Mouse (Mus musculus) hindbrain, embryonic 15.5 days (tissue): Measurements from ENCODE around the gene Ccl2. TPM values are rescaled to one million over a fixed set of nuclear protein-coding genes. Genes with fewer than 3 reads are reported as not detected.
A peak's percentile ranks its signal among the peaks of the same experiment; 100 is the strongest.

Experiments
- ATAC-seq: fragments of 200-750 bp; cut with Nextera tagmentation; 2 replicates; pipeline ENCODE4 v1.8.0; 2017; ENCODE audit warnings: low read depth, moderate number of reproducible peaks, moderate TSS enrichment; ENCODE audit not compliant: low FRiP score
- H3K27ac ChIP-seq: fragments of 300-500 bp; sonication (generic); replicated peaks from 2 replicates; pipeline ENCODE4 v1.5.1; 2015; ENCODE audit warnings: mild to moderate bottlenecking, inconsistent platforms
- H3K27me3 ChIP-seq: fragments of 300-500 bp; sonication (generic); 2 replicates; pipeline ENCODE4 v1.6.1; 2015; ENCODE audit warnings: control low read depth, inconsistent platforms
- H3K36me3 ChIP-seq: fragments of 300-500 bp; sonication (generic); 2 replicates; pipeline ENCODE4 v1.6.1; 2015; ENCODE audit warnings: control low read depth, inconsistent platforms
- H3K4me1 ChIP-seq: fragments of 300-500 bp; sonication (generic); replicated peaks from 2 replicates; pipeline ENCODE4 v1.6.1; 2015; ENCODE audit warnings: control low read depth, inconsistent platforms
- H3K4me2 ChIP-seq: fragments of 300-500 bp; sonication (generic); 2 replicates; pipeline ENCODE4 v1.6.1; 2015; ENCODE audit warnings: moderate library complexity, mild to moderate bottlenecking, inconsistent platforms
- H3K4me3 ChIP-seq: fragments of 300-500 bp; sonication (generic); 2 replicates; pipeline ENCODE4 v1.5.1; 2015; ENCODE audit warnings: mild to moderate bottlenecking, inconsistent platforms
- H3K9ac ChIP-seq: fragments of 300-500 bp; sonication (generic); 2 replicates; pipeline ENCODE4 v1.6.1; 2015; ENCODE audit warnings: inconsistent platforms
- H3K9me3 ChIP-seq: fragments of 300-500 bp; sonication (generic); 2 replicates; pipeline ENCODE4 v1.6.1; 2016; ENCODE audit warnings: control low read depth, inconsistent platforms
- WGBS: fragments of 180-500 bp; shearing (Covaris S2); methylation state at CpG from one replicate; pipeline ENCODE4 v1.1.7; 2015; 5-methylcytosine and 5-hydroxymethylcytosine counted together
- polyA plus RNA-seq: library from polyadenylated mRNA; unstranded; fragments of >200 nt; fragmentation: Nextera tagmentation; extraction: Ambion mirVana; gene quantifications from 2 replicates; pipeline ENCODE4 v1.2.1, GENCODE M21; 2015

The Ccl2 gene
- polyA plus RNA-seq, 1 experiment from 2014 or later = 0.73 TPM

DNA sequence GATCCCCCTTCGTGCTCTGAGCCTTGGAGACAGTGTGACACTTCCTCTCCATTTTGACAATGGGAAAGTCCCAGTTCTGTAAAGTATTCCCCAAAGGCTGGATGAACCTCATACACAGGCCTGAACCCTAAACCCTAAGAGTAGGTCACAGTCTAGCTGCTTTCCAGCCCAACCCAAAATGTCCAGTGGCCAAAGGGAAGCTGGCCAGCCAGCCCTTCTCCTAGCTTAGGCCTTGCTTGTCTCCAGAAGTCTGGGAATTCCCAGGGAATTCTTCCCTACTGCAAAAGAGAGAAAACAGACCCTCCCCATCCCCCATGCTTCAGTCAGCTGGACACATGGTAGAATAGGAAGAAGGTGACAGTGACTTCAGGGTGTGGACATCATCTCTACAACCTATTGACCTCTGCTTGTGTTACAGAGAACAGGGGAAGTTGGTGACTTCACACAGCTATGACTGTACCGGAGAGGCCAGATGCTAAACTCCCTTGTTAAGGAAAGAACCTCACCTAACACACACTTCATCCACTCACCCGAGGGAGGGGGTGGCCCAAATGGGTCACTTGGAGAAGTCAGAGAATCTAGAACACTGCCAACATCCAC, 19.1 kb upstream of the Ccl2 start:
- Histone ChIP-seq H3K9ac (no peak overlapping the region), H3K4me1 (no peaks in the 10 kb centered on the region), H3K27me3 (no peaks in the 10 kb centered on the region), H3K9me3 (no peaks in the 10 kb centered on the region), H3K4me3 (no peak overlapping the region), H3K4me2 (no peak overlapping the region), H3K36me3 (no peaks in the 10 kb centered on the region), H3K27ac (no peak overlapping the region)
- ATAC-seq = no peak
- 82% methylated on average over 3 of the region's 3 CpGs for WGBS

DNA sequence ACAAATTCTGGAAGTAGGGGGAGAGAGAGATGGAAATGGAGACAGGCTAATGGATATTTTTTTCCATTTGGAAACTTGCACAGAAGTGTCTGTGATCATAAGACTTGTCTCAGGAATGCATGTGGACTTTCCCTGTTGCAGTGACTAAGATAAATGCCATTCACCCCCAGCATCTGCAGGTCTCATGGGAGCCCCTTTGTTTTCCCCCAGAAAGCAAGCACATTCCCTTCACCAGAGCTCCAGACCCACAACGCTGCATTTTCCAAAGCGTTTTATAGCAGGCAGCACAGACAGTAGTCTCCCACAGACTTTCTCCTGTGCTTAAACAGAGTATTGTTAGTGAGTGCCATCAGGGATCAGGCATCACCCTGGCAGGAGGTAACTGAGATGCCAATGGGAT, 16.0 kb upstream of the Ccl2 start:
- WGBS = 29% methylated on average over 2 of the region's 2 CpGs
- Histone ChIP-seq H3K4me3 (no peak overlapping the region), H3K36me3 (no peaks in the 10 kb centered on the region), H3K27ac (no peak overlapping the region), H3K4me2 (no peak overlapping the region), H3K4me1 (no peaks in the 10 kb centered on the region), H3K27me3 (no peaks in the 10 kb centered on the region), H3K9ac (no peak overlapping the region), H3K9me3 (no peaks in the 10 kb centered on the region)
- ATAC-seq = no peak

DNA sequence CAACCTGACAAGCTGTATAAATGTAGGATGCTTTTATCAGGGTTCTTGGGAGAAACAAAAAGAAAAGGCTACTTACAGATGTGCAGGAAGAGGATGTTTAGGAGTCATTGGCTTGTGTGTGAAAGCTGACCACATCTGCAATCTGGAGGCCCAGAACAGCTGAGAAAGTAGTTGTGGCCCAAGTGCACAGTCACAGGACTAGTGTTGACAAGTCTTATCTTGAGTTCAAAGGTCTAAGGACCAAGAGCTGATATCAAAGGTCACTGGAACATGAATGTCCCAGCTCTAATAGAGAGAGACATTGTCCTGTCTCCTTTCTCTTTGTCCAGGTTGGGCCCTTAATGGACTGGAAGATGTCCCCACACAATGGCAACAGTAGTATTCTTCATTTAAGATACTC, 15.6 kb upstream of the Ccl2 start:
- no peaks in the 10 kb centered on the region for H3K27me3 ChIP-seq
- H3K27ac ChIP-seq = no peak overlapping the region
- H3K4me3 ChIP-seq = no peak overlapping the region
- no peaks in the 10 kb centered on the region for H3K4me1 ChIP-seq
- H3K9me3 ChIP-seq = no peaks in the 10 kb centered on the region
- H3K36me3 ChIP-seq = no peaks in the 10 kb centered on the region
- no peak for ATAC-seq
- no peak overlapping the region for H3K9ac ChIP-seq
- H3K4me2 ChIP-seq = no peak overlapping the region

DNA sequence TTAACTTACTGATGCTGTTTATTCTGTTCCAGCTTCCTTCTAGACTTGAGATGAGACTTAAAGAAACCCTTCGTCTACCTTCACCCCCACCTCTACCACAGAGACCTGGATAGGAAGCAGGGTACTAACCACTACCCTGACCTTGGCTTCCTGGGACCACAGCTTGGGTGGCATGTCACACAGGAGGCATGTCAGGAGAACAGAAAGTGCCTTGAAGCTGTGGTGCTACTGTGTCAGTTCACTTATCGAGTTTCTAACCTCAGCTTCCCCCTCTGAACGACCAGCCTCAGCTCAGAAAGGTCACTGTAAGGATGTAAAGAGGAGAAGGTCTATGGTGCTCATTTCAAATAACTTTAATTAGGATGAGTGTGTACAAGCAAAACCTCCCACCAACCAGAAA, 14.0 kb upstream of the Ccl2 start:
- no peaks in the 10 kb centered on the region for H3K36me3 ChIP-seq
- no peak overlapping the region for H3K9ac ChIP-seq
- H3K27ac ChIP-seq = no peak overlapping the region
- ATAC-seq = no peak
- no peak overlapping the region for H3K4me2 ChIP-seq
- H3K9me3 ChIP-seq = no peaks in the 10 kb centered on the region
- H3K4me3 ChIP-seq = no peak overlapping the region
- H3K27me3 ChIP-seq = no peaks in the 10 kb centered on the region
- H3K4me1 ChIP-seq = no peaks in the 10 kb centered on the region
- WGBS = 77% methylated on average over 3 of the region's 3 CpGs

DNA sequence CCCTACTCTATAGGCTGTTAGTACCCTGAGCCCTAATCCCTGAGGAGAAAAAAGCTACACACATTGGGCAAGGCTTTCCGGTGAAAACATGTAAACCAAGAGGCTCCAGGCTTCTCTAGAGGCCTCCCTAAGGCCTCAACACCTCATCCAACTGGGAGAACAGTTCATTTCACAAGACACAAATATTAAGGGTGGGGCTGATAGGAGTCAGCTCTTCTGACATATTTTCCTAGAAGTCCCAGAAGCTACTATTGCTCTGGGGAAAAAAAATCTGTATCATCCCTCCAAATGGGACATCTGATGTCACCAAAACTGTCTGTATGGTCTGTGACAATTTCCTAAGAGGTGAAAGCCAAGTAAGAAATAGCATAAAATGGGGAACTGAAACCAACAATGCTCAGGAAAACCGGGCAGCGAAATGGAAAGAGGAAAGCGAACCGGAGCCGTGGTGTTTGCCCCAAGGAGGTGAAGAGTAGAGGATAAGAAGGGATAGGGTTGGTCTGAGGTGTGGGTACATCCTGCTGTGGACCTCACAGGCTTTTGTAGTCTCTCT, 12.8 kb upstream of the Ccl2 start:
- no peak overlapping the region for H3K4me2 ChIP-seq
- H3K9me3 ChIP-seq = no peaks in the 10 kb centered on the region
- H3K27me3 ChIP-seq = no peaks in the 10 kb centered on the region
- no peak for ATAC-seq
- no peaks in the 10 kb centered on the region for H3K36me3 ChIP-seq
- no peaks in the 10 kb centered on the region for H3K4me1 ChIP-seq
- no peak overlapping the region for H3K9ac ChIP-seq
- 95% methylated on average over 6 of the region's 6 CpGs for WGBS
- no peak overlapping the region for H3K27ac ChIP-seq
- no peak overlapping the region for H3K4me3 ChIP-seq

DNA sequence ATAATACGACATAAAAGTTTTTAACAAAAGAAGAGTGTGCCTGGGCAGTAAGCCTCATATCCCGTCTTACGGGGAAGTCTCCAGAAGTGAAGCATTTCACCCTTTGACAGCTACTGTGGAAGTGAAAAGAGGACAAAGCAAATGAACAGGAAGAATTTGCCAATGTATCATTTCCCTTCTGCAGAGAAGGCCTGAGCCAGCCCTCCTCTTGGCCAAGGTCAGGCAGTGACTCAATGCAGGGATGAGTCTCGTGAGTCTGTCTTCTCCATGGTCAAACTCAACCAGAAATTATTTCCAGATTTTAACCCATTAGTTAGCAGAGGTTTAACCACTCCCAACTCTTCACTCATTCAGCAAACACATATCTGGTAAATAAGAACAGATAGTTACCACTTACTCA, 11.6 kb upstream of the Ccl2 start:
- Histone ChIP-seq H3K4me3 (no peak overlapping the region), H3K4me2 (no peak overlapping the region), H3K4me1 (no peaks in the 10 kb centered on the region), H3K27ac (no peak overlapping the region), H3K36me3 (no peaks in the 10 kb centered on the region), H3K27me3 (no peaks in the 10 kb centered on the region), H3K9me3 (no peaks in the 10 kb centered on the region), H3K9ac (no peak overlapping the region)
- 80% methylated on average over 4 of the region's 4 CpGs for WGBS
- no peak for ATAC-seq

DNA sequence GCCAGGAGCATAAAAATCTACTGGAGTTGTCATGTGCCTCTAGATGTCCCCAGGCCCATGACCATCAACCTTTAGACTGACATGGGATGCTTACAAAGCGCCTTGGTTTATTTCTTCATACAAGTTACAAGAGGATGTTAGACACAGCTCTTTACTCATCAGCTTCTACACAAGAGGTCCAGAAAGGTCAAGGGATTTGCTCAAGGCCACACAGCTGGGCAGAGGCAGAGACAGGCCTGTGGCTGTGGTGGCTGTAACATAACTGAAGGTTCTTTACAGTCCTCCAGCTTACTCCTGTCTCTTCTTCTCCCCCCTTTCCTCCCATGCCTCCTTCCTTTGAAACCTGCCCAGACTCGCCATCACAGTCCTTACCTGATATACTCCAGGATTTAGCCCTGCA, 5.2 kb upstream of the Ccl2 start:
- WGBS = 87% methylated on average over 2 of the region's 2 CpGs
- Histone ChIP-seq H3K9ac (no peak overlapping the region), H3K4me1 (peaks cover 13% of the 10 kb centered on the region), H3K4me3 (no peak overlapping the region), H3K36me3 (no peaks in the 10 kb centered on the region), H3K4me2 (no peak overlapping the region), H3K9me3 (no peaks in the 10 kb centered on the region), H3K27me3 (no peaks in the 10 kb centered on the region), H3K27ac (no peak overlapping the region)
- ATAC-seq = no peak

DNA sequence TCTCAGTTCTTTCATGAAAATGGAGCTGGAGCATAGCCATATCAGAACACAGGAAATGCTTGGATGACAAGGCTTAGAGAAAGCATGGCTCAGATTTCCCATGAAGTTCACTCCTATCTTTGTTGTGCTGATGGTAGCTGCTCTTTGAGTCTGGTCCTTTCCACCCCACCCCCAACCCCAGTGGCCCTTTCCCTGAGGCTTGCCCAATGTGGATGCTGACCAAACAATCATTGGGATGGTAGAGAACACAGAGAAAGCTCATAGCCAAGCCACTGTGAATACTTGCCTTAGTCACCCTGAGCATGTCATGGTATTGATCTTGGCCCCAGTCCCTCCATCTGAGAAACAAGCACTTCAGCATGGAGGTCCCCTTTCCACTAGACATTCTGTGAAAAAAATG, 3.2 kb upstream of the Ccl2 start:
- H3K4me3 ChIP-seq = no peak overlapping the region
- H3K27me3 ChIP-seq = no peaks in the 10 kb centered on the region
- H3K9ac ChIP-seq = no peak overlapping the region
- H3K4me2 ChIP-seq = no peak overlapping the region
- H3K4me1 ChIP-seq = peaks cover 15% of the 10 kb centered on the region
- no peak overlapping the region for H3K27ac ChIP-seq
- H3K36me3 ChIP-seq = no peaks in the 10 kb centered on the region
- no peaks in the 10 kb centered on the region for H3K9me3 ChIP-seq
- ATAC-seq = no peak

DNA sequence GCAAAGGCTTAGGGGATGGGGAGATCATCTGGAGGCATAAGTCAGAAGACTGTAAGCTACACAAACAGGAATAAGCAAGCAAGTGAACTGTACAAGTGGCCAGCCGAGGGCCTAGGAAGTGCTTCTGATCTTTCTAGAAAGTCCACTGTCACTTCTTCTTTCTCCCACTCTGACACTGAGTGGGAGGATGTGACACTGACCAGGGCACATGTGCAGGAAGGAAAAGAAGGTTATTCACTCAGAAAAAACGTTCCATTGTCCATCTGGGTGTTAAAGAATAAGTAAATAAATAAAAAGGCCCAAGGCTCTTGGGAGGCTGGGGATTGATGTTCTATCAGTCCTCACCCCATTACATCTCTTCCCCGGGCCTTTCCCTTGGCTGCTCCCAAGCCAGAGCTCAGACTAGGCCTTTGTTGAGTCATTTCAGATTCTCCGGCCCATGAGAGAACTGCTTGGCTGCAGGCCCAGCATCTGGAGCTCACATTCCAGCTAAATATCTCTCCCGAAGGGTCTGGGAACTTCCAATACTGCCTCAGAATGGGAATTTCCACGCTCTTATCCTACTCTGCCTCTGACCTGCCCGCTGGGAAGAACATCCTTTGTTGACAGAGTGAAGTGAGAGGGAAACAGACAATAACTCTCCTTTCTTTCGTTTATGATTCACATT, 2.6 kb upstream of the Ccl2 start:
- no peak overlapping the region for H3K4me2 ChIP-seq
- no peaks in the 10 kb centered on the region for H3K27me3 ChIP-seq
- no peak for ATAC-seq
- H3K4me3 ChIP-seq = no peak overlapping the region
- peaks cover 15% of the 10 kb centered on the region for H3K4me1 ChIP-seq
- WGBS = 23% methylated on average over 8 of the region's 8 CpGs
- peak overlapping the region; percentile 52 for H3K27ac ChIP-seq
- no peaks in the 10 kb centered on the region for H3K9me3 ChIP-seq
- H3K36me3 ChIP-seq = no peaks in the 10 kb centered on the region
- no peak overlapping the region for H3K9ac ChIP-seq

DNA sequence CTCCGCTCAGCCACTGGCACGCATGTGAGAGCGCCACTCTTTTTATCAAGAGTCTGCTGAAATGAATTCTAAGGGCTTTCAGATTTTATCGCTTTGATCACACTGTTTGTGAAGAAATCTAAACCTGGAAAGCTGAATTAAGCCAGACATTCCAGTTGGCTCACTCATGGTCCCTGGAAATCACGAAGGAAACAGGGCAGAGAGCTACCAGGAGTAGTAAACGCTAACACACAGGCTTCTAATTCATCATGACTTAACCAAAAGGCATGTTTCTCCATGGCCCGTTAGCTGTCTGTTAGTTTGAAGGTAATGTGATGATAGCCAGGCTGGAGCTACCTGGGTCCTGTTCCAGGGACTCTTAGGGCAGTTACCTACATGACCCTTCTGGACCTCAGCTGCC, 925 bp upstream of the Ccl2 start:
- H3K27ac ChIP-seq = no peak overlapping the region
- H3K4me1 ChIP-seq = peaks cover 15% of the 10 kb centered on the region
- H3K9me3 ChIP-seq = no peaks in the 10 kb centered on the region
- no peaks in the 10 kb centered on the region for H3K27me3 ChIP-seq
- 91% methylated on average over 7 of the region's 7 CpGs for WGBS
- H3K4me2 ChIP-seq = no peak overlapping the region
- ATAC-seq = no peak
- no peak overlapping the region for H3K9ac ChIP-seq
- H3K36me3 ChIP-seq = no peaks in the 10 kb centered on the region
- H3K4me3 ChIP-seq = no peak overlapping the region

DNA sequence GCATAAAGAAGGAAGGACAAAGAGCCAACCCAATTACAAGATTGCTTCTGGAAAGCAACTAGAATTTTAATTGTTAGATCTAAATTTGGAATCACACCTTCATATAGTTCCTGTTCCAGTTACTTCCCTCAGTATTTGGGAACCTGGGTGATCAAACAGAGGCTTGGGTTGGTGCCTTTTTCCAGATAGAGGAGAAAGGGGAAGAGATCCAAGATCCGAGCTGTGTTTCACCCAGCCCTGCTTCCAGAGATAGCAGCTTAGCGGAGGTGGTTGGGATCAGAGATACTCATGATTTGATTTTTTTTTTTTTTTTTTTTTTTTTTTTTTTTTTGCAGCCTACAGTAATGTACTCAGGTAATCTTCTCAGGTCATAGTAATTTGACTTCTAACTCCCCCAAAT, 486 bp downstream of the Ccl2 start:
- H3K36me3 ChIP-seq = no peaks in the 10 kb centered on the region
- H3K9ac ChIP-seq = no peak overlapping the region
- H3K4me2 ChIP-seq = no peak overlapping the region
- no peak overlapping the region for H3K27ac ChIP-seq
- H3K27me3 ChIP-seq = no peaks in the 10 kb centered on the region
- 95% methylated on average over 2 of the region's 2 CpGs for WGBS
- H3K4me3 ChIP-seq = no peak overlapping the region
- no peak for ATAC-seq
- H3K9me3 ChIP-seq = no peaks in the 10 kb centered on the region
- peaks cover 15% of the 10 kb centered on the region for H3K4me1 ChIP-seq

DNA sequence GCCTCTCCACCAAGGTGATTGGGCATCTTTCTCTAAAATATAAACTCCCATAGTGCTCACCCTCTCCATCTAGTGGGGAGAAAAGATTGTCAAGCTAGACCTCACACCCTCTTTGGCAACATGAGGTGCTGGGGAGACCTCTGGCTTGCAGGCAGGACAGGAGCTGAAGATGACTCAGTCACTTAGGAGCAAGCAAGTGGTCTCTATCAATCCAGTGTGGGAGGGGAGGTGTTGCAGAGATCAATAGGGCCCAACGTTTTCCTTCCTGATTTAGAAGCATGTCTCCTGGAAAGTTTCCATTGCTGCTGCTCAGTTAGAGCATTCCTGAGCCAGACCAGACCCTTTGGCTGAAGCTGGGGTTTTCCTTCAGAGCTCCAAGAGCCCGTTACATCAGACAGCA, 3.2 kb downstream of the Ccl2 start, which contains the start of gene Gm17268:
Gm17268 (minus strand) TSS at position 28 of the 400 bp plus-strand sequence.
- no peak for ATAC-seq
- Histone ChIP-seq H3K4me3 (no peak within 1 kb of the TSS), H3K36me3 (no peaks in the 10 kb centered on the region), H3K9ac (no peak within 1 kb of the TSS), H3K27ac (no peak within 1 kb of the TSS), H3K27me3 (no peaks in the 10 kb centered on the region), H3K4me2 (no peak within 1 kb of the TSS), H3K4me1 (0 out of 2 replicates have a peak, but pooled peaks cover 5% of the 10 kb centered on the region), H3K9me3 (no peaks in the 10 kb centered on the region)
- WGBS = 58% methylated on average over 2 of the region's 2 CpGs
